Mouse (Mus musculus) lung, postnatal 0 days (tissue): ENCODE measurements around the gene Aplf.

Source experiments
- CTCF ChIP-seq: IDR thresholded peaks from 2 replicates; pipeline ENCODE4 v1.5.1; 2016; ENCODE audit warnings: antibody characterized with exemption, mild to moderate bottlenecking
- EP300 ChIP-seq: IDR thresholded peaks from 2 replicates; pipeline ENCODE4 v1.6.1; 2016; ENCODE audit warnings: antibody characterized with exemption, mild to moderate bottlenecking, control low read depth

GRCm38 (mm10) chr6:87653478-87653877 lies 18.5 kb downstream of the Aplf start:
- no peak for TF ChIP-seq CTCF
- TF ChIP-seq EP300, result no peak
